Mouse (Mus musculus) forebrain, embryonic 11.5 days (tissue): ENCODE data around the gene Nrn1l. TPM values are rescaled to one million over a fixed set of nuclear protein-coding genes. Genes with fewer than 3 reads are reported as not detected.

Experiments used
- ATAC-seq: fragments of 200-750 bp; cut with Nextera tagmentation; replicated peaks from 2 replicates; pipeline ENCODE4 v1.8.0; 2017; ENCODE audit warnings: moderate TSS enrichment; ENCODE audit not compliant: low FRiP score
- DNase-seq: peaks from one replicate; pipeline ENCODE4 v3.0.0-alpha.2; 2017; ENCODE audit warnings: low spot score
- H3K27ac ChIP-seq: fragments of 300-500 bp; sonication (generic); 2 replicates; pipeline ENCODE4 v1.5.1; 2014; ENCODE audit warnings: low read depth, low read length
- H3K27me3 ChIP-seq: fragments of 300-500 bp; sonication (generic); 2 replicates; pipeline ENCODE4 v1.6.1; 2014; ENCODE audit warnings: mild to moderate bottlenecking, low read length, mixed read lengths; ENCODE audit not compliant: control insufficient read depth, insufficient read depth
- H3K36me3 ChIP-seq: fragments of 300-500 bp; sonication (generic); 2 replicates; pipeline ENCODE4 v1.6.1; 2014; ENCODE audit warnings: mild to moderate bottlenecking, low read length, moderate library complexity, mixed read lengths; ENCODE audit not compliant: control insufficient read depth, insufficient read depth
- H3K4me1 ChIP-seq: fragments of 300-500 bp; sonication (generic); replicated peaks from 2 replicates; pipeline ENCODE4 v1.6.1; 2014; ENCODE audit warnings: low read length, mixed read lengths; ENCODE audit not compliant: control insufficient read depth, insufficient read depth
- H3K4me2 ChIP-seq: fragments of 300-500 bp; sonication (generic); 2 replicates; pipeline ENCODE4 v1.6.1; 2014; ENCODE audit warnings: low read depth, mild to moderate bottlenecking, low read length, moderate library complexity, mixed read lengths; ENCODE audit not compliant: severe bottlenecking
- H3K4me3 ChIP-seq: fragments of 300-500 bp; sonication (generic); 2 replicates; pipeline ENCODE4 v1.5.1; 2014; ENCODE audit warnings: low read depth, low read length
- H3K9ac ChIP-seq: fragments of 300-500 bp; sonication (generic); 2 replicates; pipeline ENCODE4 v1.6.1; 2014; ENCODE audit warnings: low read length
- H3K9me3 ChIP-seq: fragments of 300-500 bp; sonication (generic); 2 replicates; pipeline ENCODE4 v1.6.1; 2016; ENCODE audit warnings: low read length, mixed read lengths; ENCODE audit not compliant: control insufficient read depth
- WGBS: fragments of 180-500 bp; shearing (Covaris S2); extraction: QIAGEN DNeasy Blood & Tissue Kit; methylation state at CpG from one replicate; pipeline ENCODE4 v1.1.7; 2014; 5-methylcytosine and 5-hydroxymethylcytosine counted together
- polyA plus RNA-seq: library from polyadenylated mRNA; unstranded; fragments of >200 nt; fragmentation: Nextera tagmentation; extraction: Ambion mirVana; gene quantifications from 2 replicates; pipeline ENCODE4 v1.2.1, GENCODE M21; 2014

Gene Nrn1l
- polyA plus RNA-seq, 1 experiment from 2014 or later, result 1.1 TPM

- Histone ChIP-seq H3K27ac (no peak overlapping the region), H3K9me3 (no peaks in the 10 kb centered on the region), H3K27me3 (no peaks in the 10 kb centered on the region), H3K4me1 (peaks cover 6% of the 10 kb centered on the region; the same call in 1 of the 2 replicates), H3K9ac (no peak overlapping the region), H3K36me3 (no peaks in the 10 kb centered on the region), H3K4me3 (no peak overlapping the region), H3K4me2 (no peak overlapping the region)
- DNase-seq, result no peak
- 88% methylated on average over 6 of the region's 6 CpGs for WGBS
- no peak for ATAC-seq
Observed at GRCm38 (mm10) chr8:105935105-105935504, 41.7 kb downstream of the Nrn1l start.

- Histone ChIP-seq H3K9ac (peak overlapping the region; percentile 84), H3K4me3 (peak overlapping the region; percentile 49), H3K4me2 (peak overlapping the region; percentile 97), H3K27ac (no peak overlapping the region), H3K27me3 (no peaks in the 10 kb centered on the region), H3K9me3 (no peaks in the 10 kb centered on the region), H3K36me3 (no peaks in the 10 kb centered on the region), H3K4me1 (peaks cover 6% of the 10 kb centered on the region; the same call in 1 of the 2 replicates)
- 27% methylated on average over 7 of the region's 7 CpGs for WGBS
- ATAC-seq (no peak), DNase-seq (no peak)
Observed at GRCm38 (mm10) chr8:105935863-105936603, 42.7 kb downstream of the Nrn1l start.

- Histone ChIP-seq H3K9ac (peak overlapping the region; percentile 84), H3K9me3 (no peaks in the 10 kb centered on the region), H3K4me1 (peaks cover 6% of the 10 kb centered on the region; the same call in 1 of the 2 replicates), H3K27me3 (no peaks in the 10 kb centered on the region), H3K4me3 (peak overlapping the region; percentile 49), H3K27ac (peak overlapping the region; percentile 32), H3K4me2 (peak overlapping the region; percentile 97), H3K36me3 (no peaks in the 10 kb centered on the region)
- ATAC-seq (peak; percentile 88), DNase-seq (peak; percentile 91)
- under 1% methylated on average over 30 of the region's 30 CpGs for WGBS
Observed at GRCm38 (mm10) chr8:105936866-105937475, 43.6 kb downstream of the Nrn1l start.

GRCm38 (mm10) chr8:105937496-105938305, 44.3 kb downstream of the Nrn1l start:
- Histone ChIP-seq H3K9ac (peak overlapping the region; percentile 84), H3K27me3 (no peaks in the 10 kb centered on the region), H3K27ac (peak overlapping the region; percentile 32; the same call in 1 of the 2 replicates), H3K4me1 (peaks cover 6% of the 10 kb centered on the region; the same call in 1 of the 2 replicates), H3K4me3 (peak overlapping the region; percentile 49), H3K36me3 (no peaks in the 10 kb centered on the region), H3K9me3 (no peaks in the 10 kb centered on the region), H3K4me2 (peak overlapping the region; percentile 97)
- WGBS, result 1% methylated on average over 33 of the region's 33 CpGs
- ATAC-seq (no peak; the same call in 1 of the 2 replicates), DNase-seq (peak; percentile 62)

GRCm38 (mm10) chr8:105938306-105938669, 44.9 kb downstream of the Nrn1l start, which contains the start of gene Psmb10:
Gene Psmb10 (minus strand): TSS chr8:105938444.
- peak within 1 kb of the TSS; percentile 32; the same call in 1 of the 2 replicates for H3K27ac ChIP-seq
- DNase-seq (no peak), ATAC-seq (no peak)
- H3K9me3 ChIP-seq, result no peaks in the 10 kb centered on the region
- peaks cover 6% of the 10 kb centered on the region; the same call in 1 of the 2 replicates for H3K4me1 ChIP-seq
- H3K27me3 ChIP-seq, result no peaks in the 10 kb centered on the region
- H3K36me3 ChIP-seq, result no peaks in the 10 kb centered on the region
- H3K9ac ChIP-seq, result peak within 1 kb of the TSS; percentile 84
- H3K4me3 ChIP-seq, result peak within 1 kb of the TSS; percentile 49
- WGBS, result 42% methylated on average over 4 of the region's 4 CpGs
- H3K4me2 ChIP-seq, result peak within 1 kb of the TSS; percentile 97

- Histone ChIP-seq H3K4me1 (0 out of 2 replicates have a peak, but pooled peaks cover 2% of the 10 kb centered on the region), H3K36me3 (no peaks in the 10 kb centered on the region), H3K27ac (no peak overlapping the region), H3K9ac (no peak overlapping the region), H3K4me3 (no peak overlapping the region), H3K9me3 (no peaks in the 10 kb centered on the region), H3K27me3 (no peaks in the 10 kb centered on the region), H3K4me2 (no peak overlapping the region)
- DNase-seq, result peak; percentile 49
- ATAC-seq, result no peak
- WGBS, result 90% methylated on average over 11 of the region's 11 CpGs
Observed at GRCm38 (mm10) chr8:105942026-105942425, 48.7 kb downstream of the Nrn1l start.

- no peak for ATAC-seq
- Histone ChIP-seq H3K4me2 (no peak overlapping the region), H3K9me3 (no peaks in the 10 kb centered on the region), H3K4me3 (no peak overlapping the region), H3K27me3 (no peaks in the 10 kb centered on the region), H3K27ac (no peak overlapping the region), H3K9ac (no peak overlapping the region), H3K4me1 (0 out of 2 replicates have a peak, but pooled peaks cover 2% of the 10 kb centered on the region), H3K36me3 (no peaks in the 10 kb centered on the region)
- DNase-seq, result peak; percentile 33
- WGBS, result 97% methylated on average over 5 of the region's 5 CpGs
Observed at GRCm38 (mm10) chr8:105942542-105942941, 49.2 kb downstream of the Nrn1l start.

GRCm38 (mm10) chr8:105943321-105943739, 50.0 kb downstream of the Nrn1l start, which contains the start of gene Lcat:
Gene Lcat (minus strand): TSS chr8:105943382.
- no peaks in the 10 kb centered on the region for H3K4me1 ChIP-seq
- no peak within 1 kb of the TSS for H3K27ac ChIP-seq
- H3K36me3 ChIP-seq, result no peaks in the 10 kb centered on the region
- H3K9ac ChIP-seq, result no peak within 1 kb of the TSS
- 55% methylated on average over 7 of the region's 8 CpGs for WGBS
- ATAC-seq (no peak), DNase-seq (peak; percentile 51)
- H3K4me3 ChIP-seq, result no peak within 1 kb of the TSS
- H3K4me2 ChIP-seq, result no peak within 1 kb of the TSS
- no peaks in the 10 kb centered on the region for H3K27me3 ChIP-seq
- no peaks in the 10 kb centered on the region for H3K9me3 ChIP-seq
